8 mouse cellular contexts compared by ENCODE assay signal in the genomic region with DNA sequence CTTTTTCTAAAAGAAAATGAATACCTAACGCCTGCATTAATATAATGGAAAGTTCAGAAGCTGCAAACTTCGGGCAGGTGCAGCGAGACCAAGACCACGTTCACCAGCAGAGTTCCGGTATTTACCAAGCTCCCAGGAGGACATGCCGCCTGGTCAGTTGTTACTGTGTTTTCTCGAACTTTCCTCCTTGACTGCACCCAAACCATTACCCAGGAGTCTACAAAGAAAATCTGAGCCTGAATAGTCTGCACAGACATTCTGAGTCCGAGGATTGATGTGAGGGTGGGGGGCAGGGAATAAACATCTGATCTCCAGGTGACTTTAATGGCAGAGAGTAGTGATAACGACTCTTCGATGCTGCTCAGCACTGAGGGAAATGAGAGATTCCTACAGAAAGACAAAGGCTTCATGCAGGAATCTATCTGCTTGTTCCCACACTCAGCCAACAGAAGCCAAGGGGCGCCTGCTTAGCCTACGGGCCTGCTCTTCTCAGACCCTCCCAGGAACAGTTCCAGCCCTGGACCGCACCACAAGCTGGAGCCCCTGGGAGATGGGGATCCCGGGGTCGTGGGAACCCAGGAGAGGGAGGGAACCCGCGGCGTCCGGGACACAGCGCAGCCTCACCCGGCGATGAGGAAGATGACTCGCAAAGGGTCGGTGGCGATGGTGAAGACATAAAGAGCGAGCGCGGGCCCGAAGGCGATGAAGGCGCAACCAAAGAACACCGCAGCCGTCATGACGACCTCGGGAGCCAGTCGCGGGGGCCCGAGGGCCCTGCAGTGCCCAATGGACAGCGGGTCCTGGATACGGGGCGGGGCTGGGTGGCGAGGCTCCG. TPM values are rescaled to one million over a fixed set of nuclear protein-coding genes. Genes with fewer than 3 reads are reported as not detected.
A peak's percentile ranks its signal among the peaks of the same experiment; 100 is the strongest.
DNase-seq lines count a peak whose midpoint lies in the region; ATAC-seq and TF ChIP-seq lines count a peak whose summit lies in the region.

No protein-coding gene starts in this region.

- peak overlapping the region; percentile 59 for H3K9ac ChIP-seq in heart, postnatal 0 days (replicated peaks; ENCODE audit: low read depth, low read length)

- H3K9me3 ChIP-seq in heart, postnatal 0 days (replicated peaks; ENCODE audit: control insufficient read depth, low read length) = no peaks in the 10 kb centered on the region

- no peaks in the 10 kb centered on the region for H3K27me3 ChIP-seq in heart, postnatal 0 days (ENCODE audit: control insufficient read depth, insufficient read depth, low read length)

- no peak; the same call in 1 of the 2 replicates for ATAC-seq in heart, postnatal 0 days (ENCODE audit: insufficient read depth, low read depth)

- TF ChIP-seq CTCF in lung, adult 2 months (IDR thresholded peaks at IDR 0.05; ENCODE audit: insufficient read depth, low read length) = no peak
- no peak for TF ChIP-seq CTCF in heart, postnatal 0 days (IDR thresholded peaks at IDR 0.05; ENCODE audit: low read depth)

- TF ChIP-seq EP300 in heart, postnatal 0 days (IDR thresholded peaks at IDR 0.05; ENCODE audit: low read depth) = no peak; the same call in 1 of the 2 replicates

- H3K4me2 ChIP-seq in heart, postnatal 0 days (ENCODE audit: low read depth, low read length) = peak overlapping the region; percentile 81

- H3K4me3 ChIP-seq in lung, adult 2 months (replicated peaks; ENCODE audit: extremely low read depth, low read depth, low read length) = peak overlapping the region; percentile 88
- peak overlapping the region; percentile 71 for H3K4me3 ChIP-seq in heart, postnatal 0 days (ENCODE audit: low read depth, low read length)
- peak overlapping the region; percentile 59 for H3K4me3 ChIP-seq in macrophage (ENCODE audit: inconsistent target)

- H3K79me2 ChIP-seq in macrophage (ENCODE audit: inconsistent target) = no peaks in the 10 kb centered on the region

- H3K27ac ChIP-seq in heart, postnatal 0 days (ENCODE audit: low read depth) = peak overlapping the region; percentile 91
- H3K27ac ChIP-seq in macrophage = no peak overlapping the region

- DNase-seq in lung, adult 2 months = no peak
- DNase-seq in lung, postnatal 14 days = no peak
- peak; percentile 26 for DNase-seq in brain, embryonic 18.5 days (ENCODE audit: low read depth, low spot score)
- DNase-seq in heart, postnatal 0 days (ENCODE audit: low spot score) = no peak
- no peak for DNase-seq in adrenal gland, adult 18-20 months (ENCODE audit: low spot score in 2 of 2)
- DNase-seq in retina, embryonic 14.5 days (ENCODE audit: low spot score) = no peak
- DNase-seq in layer of hippocampus, postnatal 36 days = no peak

- 0 out of 2 replicates have a peak, but pooled peaks cover 4% of the 10 kb centered on the region for H3K36me3 ChIP-seq in heart, postnatal 0 days (replicated peaks; ENCODE audit: control insufficient read depth, insufficient read depth, low read length)
- no peaks in the 10 kb centered on the region for H3K36me3 ChIP-seq in macrophage (ENCODE audit: inconsistent target)

- WGBS in lung, adult 2 months = 2% methylated on average over 43 of the region's 43 CpGs
- WGBS in heart, postnatal 0 days = 1% methylated on average over 43 of the region's 43 CpGs
- WGBS in macrophage (ENCODE audit: missing documents) = 6% methylated on average over 41 of the region's 43 CpGs

- peaks cover 3% of the 10 kb centered on the region; the same call in 1 of the 2 replicates for H3K4me1 ChIP-seq in lung, adult 2 months (ENCODE audit: control insufficient read depth, insufficient read depth, low read length)
- peaks cover 6% of the 10 kb centered on the region; the same call in 1 of the 2 replicates for H3K4me1 ChIP-seq in heart, postnatal 0 days (ENCODE audit: control insufficient read depth, insufficient read depth)

- TF ChIP-seq POLR2A in lung, adult 2 months (IDR thresholded peaks at IDR 0.05; ENCODE audit: borderline replicate concordance, extremely low read depth, low read depth, low read length) = no peak; the same call in none of the 2 replicates

RNA-seq across cellular contexts. Expression of a gene that starts 0.4 kb away (rescaled TPM):
- polyA plus RNA-seq in lung, adult 2 months (2012; rRNA removed) = 3.4 and 4.6 TPM in 2 replicates
- total RNA-seq in heart, postnatal 0 days (2014; rRNA removed; ENCODE audit: low replicate concordance) = 5.9 and 6.0 TPM in 2 replicates
- polyA plus RNA-seq in heart, postnatal 0 days (2015; fragmentation: Nextera tagmentation; extraction: Ambion mirVana) = 5.4 and 5.8 TPM in 2 replicates
- total RNA-seq in macrophage (2018; cell fraction: chromatin; rRNA removed) = 1 to 10 TPM in 21 of 26 experiments, under 1 TPM in 5; 0.13 to 4.7 (median 2.0) TPM
- 1 to 10 TPM; 3.0 to 6.0 (median 4.3) TPM for total RNA-seq in macrophage (2018; cell fraction: cytosol; rRNA removed)
- 10 to 100 TPM in 1 of 26 experiments, 1 to 10 TPM in 25; 2.5 to 24.1 (median 4.9) TPM for total RNA-seq in macrophage (2018; cell fraction: nucleus; rRNA removed)
- 3.3 to 4.4 TPM (median 4.3 TPM) in 3 replicates for polyA plus RNA-seq in macrophage (2018)
- 1 to 10 TPM; 8.0 to 9.6 TPM for total RNA-seq in adrenal gland, adult 18-20 months (2021)
- 10 to 100 TPM; 28.4 to 34.3 TPM for total RNA-seq in layer of hippocampus, postnatal 36 days (2021)

RNA-seq across cellular contexts. Expression of a gene that starts 2.0 kb away (rescaled TPM):
- 0.10 and 0.17 TPM in 2 replicates for polyA plus RNA-seq in lung, adult 2 months (2012; rRNA removed)
- total RNA-seq in heart, postnatal 0 days (2014; rRNA removed; ENCODE audit: low replicate concordance) = 0.08 TPM in 1 of 2 replicates, not detected in the other
- 0.33 and 0.34 TPM in 2 replicates for polyA plus RNA-seq in heart, postnatal 0 days (2015; fragmentation: Nextera tagmentation; extraction: Ambion mirVana)
- 1 to 10 TPM in 21 of 26 experiments, under 1 TPM in 3, not detected in 2; 0.66 to 5.1 (median 2.1) TPM for total RNA-seq in macrophage (2018; cell fraction: chromatin; rRNA removed)
- total RNA-seq in macrophage (2018; cell fraction: cytosol; rRNA removed) = under 1 TPM in 8 of 26 experiments, not detected in 18; 0.06 to 0.19 (median 0.11) TPM
- total RNA-seq in macrophage (2018; cell fraction: nucleus; rRNA removed) = 1 to 10 TPM in 17 of 26 experiments, under 1 TPM in 9; 0.29 to 3.5 (median 1.5) TPM
- polyA plus RNA-seq in macrophage (2018) = not detected in 3 replicates
- under 1 TPM; 0.22 to 0.23 TPM for total RNA-seq in adrenal gland, adult 18-20 months (2021)
- 1 to 10 TPM in 1 of 2 experiments, under 1 TPM in 1; 0.22 to 1.5 TPM for total RNA-seq in layer of hippocampus, postnatal 36 days (2021)

RNA-seq across cellular contexts. Expression of a gene that starts 39.7 kb away (rescaled TPM):
- polyA plus RNA-seq in lung, adult 2 months (2012; rRNA removed) = 1.6 and 4.6 TPM in 2 replicates
- total RNA-seq in heart, postnatal 0 days (2014; rRNA removed; ENCODE audit: low replicate concordance) = 0.69 and 3.1 TPM in 2 replicates
- polyA plus RNA-seq in heart, postnatal 0 days (2015; fragmentation: Nextera tagmentation; extraction: Ambion mirVana) = 1.7 and 1.9 TPM in 2 replicates
- 100 to 1,000 TPM in 2 of 26 experiments, 10 to 100 TPM in 17, 1 to 10 TPM in 7; 1.8 to 107 (median 24.8) TPM for total RNA-seq in macrophage (2018; cell fraction: chromatin; rRNA removed)
- total RNA-seq in macrophage (2018; cell fraction: cytosol; rRNA removed) = 100 to 1,000 TPM in 9 of 26 experiments, 10 to 100 TPM in 17; 27.9 to 148 (median 70.1) TPM
- 100 to 1,000 TPM in 6 of 26 experiments, 10 to 100 TPM in 20; 20.2 to 162 (median 62.6) TPM for total RNA-seq in macrophage (2018; cell fraction: nucleus; rRNA removed)
- 28.2 to 132 TPM (median 63.8 TPM) in 3 replicates for polyA plus RNA-seq in macrophage (2018)
- 1 to 10 TPM; 2.7 to 6.6 TPM for total RNA-seq in adrenal gland, adult 18-20 months (2021)
- total RNA-seq in layer of hippocampus, postnatal 36 days (2021) = 1 to 10 TPM; 8.3 to 9.5 TPM
